Mouse (Mus musculus): ENCODE results near the gene Cchcr1. TPM values are rescaled to one million over a fixed set of nuclear protein-coding genes. Genes with fewer than 3 reads are reported as not detected.

Gene Cchcr1
- total RNA-seq, 2 experiments from 2014 or later, result 1.3 to 2.1 TPM

DNA sequence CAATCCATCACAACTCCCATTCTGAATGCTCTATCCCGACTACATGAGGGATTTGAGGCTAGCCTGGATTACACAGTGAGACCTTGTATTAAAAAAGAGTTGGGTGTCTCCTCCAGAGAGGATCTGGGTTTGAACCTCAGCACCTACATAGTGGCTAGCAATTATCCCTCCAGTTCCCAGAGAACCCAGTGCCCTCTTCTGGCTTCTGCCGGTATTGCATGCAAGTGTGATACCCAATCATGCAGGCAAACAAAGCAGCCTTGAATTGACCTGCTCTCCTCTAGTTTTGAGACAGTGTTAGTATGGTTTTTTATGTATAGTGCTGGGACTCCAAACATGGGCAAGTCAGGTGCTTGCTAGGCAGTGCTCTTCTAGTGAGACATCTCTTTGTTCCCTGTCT, 3.0 kb upstream of the Cchcr1 start:
- peak; percentile 70 for DNase-seq (ENCODE audit: low spot score)

DNA sequence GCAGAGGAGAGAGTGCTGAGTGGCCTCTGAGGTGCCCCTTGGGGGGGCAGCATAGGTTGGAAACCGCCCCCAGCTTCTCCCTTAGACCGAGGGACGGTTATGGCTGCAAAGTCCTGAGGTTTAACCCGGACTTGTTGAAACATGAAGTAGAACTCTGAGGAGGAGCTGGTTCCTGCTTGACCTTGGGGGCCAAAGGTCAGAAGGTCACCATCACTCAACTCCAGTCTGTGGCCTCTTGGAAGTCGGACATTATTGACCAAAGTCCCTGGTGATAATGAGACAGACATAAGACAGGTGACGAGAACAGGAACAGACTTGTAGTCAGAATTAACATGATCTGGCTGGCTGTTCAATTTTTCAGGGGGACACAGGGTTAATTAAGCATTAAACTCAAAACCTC, 2.1 kb upstream of the Cchcr1 start:
- DNase-seq (ENCODE audit: low spot score), result no peak

DNA sequence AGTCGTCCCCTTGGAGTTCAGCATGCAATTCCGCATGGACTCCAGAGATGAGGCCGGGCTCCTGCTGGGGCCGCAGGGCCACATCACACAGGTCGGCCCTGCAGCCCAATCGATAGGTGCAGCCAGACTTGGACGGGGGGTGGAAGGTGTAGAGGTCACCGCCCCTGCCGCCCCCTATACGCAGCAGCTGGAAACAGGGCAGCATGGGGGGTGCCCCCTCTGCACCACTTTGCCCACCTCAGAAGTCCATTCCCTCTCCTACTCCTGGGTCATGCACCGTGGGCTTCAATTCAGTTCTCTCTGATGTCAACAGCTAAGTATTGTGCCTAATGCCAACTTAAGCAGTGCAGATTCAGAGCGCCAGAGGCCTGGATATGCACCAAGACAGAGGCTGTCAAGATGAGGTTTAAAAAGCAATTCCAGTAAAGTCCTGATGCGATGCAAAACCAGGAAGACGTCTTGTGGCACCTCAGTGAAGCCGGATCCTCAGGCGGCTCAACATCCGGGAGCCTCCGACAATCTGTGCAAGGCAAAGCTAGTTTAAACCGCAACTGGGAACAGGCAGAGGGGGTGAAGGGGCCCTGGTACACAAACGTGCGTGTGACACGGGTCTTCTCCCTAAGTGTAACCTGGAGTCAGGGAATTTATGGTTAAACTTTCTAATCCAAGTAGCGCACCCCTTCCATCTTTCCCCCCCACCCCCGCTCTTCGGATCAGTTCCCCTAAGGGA, 824 bp upstream of the Cchcr1 start:
- DNase-seq (ENCODE audit: low spot score), result no peak

DNA sequence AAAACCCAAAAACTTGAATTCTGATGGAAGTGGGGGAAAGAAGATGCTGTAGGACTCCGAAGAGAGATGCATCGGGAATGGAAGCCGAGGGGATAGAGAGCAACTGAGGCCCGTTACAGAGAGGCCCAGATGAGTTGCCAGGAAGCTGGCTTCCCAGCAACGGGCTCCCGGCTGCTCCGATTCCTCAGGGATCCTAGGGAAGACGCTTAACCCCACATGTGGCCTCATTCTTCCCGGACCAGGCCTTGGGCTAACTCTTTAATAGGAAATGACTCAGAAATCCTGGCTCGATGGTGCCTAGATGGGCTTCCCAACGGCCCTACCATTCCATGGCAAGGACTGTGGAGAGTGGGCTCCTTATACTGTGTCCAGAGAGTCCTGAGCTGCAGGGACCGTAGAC, 626 bp downstream of the Cchcr1 start:
- DNase-seq (ENCODE audit: low spot score), result no peak

DNA sequence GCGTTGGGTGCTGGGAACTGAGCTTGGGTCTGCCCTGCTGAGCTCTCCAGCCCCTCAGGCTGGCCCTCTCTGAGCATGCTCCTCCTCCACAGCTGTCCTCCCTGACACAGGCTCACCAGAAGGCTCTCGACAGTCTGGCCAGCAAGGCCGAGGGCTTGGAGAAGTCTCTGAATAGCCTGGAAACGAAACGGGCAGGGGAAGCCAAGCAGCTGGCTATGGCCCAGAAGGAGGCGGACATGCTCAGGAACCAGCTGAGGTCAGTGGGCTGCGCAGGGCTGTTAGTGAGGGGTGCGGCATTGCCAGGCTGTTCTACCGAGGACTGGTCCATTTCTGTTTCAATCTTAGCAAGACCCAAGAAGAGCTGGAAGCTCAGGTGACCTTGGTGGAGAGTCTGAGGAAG, 7.5 kb downstream of the Cchcr1 start:
- DNase-seq (ENCODE audit: low spot score), result no peak

DNA sequence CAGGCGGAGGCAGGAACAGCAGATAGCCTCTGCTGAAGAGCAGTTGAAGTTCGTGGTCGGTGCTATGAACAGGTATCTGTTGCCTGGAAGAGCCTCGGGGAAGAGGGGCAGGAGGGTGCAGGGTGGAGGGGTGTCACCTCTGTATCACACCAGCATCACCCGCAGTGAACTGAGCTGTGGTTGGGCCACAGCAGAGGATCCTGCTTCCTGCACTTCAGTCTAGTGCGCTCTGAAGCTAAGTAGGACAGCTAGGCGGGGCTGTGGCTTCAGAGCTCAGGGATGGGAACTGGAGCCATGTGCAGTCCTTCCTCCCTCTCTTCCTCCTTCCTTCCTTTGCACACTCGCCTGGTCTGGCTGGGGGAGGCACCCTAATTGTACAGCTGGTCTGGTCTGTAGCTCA, 9.7 kb downstream of the Cchcr1 start:
- no peak for DNase-seq (ENCODE audit: low spot score)

DNA sequence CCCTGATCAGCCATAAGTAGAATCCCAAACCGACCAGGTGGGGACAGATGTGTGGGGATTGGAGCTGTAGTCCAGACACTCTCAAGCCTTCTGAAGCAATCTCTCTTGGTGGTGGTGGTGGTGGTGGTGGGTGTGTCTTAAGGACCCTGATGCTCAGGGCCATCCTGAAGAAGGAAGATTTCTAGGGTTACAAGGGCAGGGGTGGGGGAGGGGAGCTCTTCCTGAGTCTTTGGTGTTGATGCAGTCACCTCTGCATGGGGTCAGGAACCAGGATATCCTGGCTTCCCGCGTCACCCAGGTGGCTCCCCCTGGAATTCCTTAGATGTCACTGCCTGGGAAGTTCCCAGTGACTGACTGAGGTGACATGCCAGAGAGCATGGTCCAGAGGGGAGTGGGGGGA, 15.5 kb downstream of the Cchcr1 start:
- no peak for DNase-seq (ENCODE audit: low spot score)

DNA sequence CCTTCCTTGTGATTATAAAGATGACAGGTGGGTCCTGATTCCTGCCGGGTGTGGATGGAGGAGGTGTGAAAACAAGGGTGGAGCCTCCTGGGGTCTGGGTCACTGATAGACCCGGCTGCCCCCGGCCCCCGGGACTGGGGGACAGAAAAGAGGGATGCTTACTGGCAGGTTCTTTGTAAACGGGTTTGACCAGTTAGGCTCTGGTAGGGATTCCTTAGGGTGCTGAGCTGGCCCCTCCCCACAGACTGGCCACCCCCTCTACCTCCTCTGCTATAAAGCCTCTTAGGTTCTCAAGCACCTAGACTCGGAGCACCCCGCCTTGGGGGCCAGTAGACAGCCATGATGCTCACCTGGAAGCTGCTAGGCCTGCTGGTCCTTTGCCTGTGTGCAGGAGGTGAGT, 16.0 kb downstream of the Cchcr1 start, which contains the start of gene Psors1c2:
TSS of gene Psors1c2 (plus strand) at position 301 of the 400 bp plus-strand sequence.
- no peak for DNase-seq (ENCODE audit: low spot score)

DNA sequence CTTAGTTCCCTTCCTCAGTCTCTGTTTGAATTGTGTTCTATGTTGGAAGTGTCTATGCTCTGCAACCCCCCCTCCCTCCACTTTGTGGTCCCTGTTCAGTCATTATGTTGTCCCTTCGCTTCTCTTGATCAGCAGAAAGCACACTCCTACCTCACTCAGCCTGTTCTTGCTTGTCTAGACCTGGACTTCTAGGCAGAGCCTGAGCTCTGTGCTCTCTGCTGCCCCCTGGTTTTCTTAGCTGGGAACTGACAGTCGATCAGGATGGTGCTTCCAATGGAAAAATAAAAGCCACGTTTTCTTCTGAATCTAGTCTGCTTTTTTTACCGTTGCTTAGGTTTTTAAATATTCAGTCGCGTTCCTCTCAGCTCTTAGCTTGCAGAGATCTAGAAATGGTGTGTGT, 17.4 kb downstream of the Cchcr1 start:
- peak; percentile 71 for DNase-seq (ENCODE audit: low spot score)

DNA sequence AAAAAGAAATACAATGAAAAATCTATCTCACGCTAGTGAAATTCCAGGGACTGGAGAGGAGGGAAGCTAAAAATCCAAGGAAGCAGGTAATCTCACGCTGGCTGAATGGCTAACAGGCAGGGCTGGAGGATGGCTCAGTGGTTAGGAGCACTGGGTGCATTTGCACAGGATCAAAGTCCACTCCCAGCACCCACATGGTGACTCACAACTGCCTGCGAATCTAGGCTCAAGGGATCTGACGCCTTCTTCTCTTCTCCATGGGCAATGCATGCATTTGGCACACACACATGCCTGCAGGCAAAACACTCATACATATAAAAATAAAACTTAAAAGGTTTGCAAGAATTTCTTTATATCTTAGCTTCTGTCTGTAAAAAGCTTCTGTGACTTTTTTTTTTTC, 20.5 kb downstream of the Cchcr1 start:
- no peak for DNase-seq (ENCODE audit: low spot score)

DNA sequence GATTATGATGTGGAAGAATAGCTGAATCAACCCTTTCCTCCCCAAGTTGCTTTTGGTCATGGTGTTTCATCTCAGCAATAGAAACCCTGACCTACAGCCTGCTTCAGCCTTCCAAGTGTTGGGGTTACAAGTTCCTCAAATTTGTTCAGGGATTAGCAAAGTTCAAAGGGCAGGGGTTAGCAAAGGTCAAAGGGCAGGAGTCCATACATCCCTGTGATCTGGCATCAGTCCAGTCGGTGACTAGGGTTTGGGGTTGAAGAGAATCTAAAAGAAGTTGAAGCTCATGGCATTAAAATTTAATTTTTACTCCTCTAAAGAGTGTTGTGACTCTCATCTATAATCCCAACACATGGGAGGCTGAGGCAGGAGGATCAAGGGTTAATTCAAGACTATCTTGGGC, 21.6 kb downstream of the Cchcr1 start:
- DNase-seq (ENCODE audit: low spot score), result no peak

DNA sequence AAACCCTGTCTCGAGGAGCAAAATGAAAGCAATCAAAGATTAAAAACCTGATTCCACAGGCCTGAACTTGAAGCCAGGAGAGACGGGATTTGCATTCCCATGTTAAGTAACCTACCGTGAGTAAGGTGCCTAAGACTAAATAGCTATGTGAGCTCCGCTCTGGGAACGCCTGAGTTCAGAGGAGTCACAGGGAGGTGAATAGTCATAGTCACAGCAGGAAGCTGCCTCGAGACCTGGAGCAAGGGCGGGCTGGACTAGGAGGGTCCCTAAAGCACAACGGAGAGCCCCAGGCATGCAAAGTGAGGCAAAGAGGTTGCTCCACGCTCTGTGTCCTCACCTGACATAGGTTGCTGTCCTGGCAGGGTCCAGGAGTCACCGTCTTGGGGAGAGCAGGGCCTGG, 22.6 kb downstream of the Cchcr1 start:
- DNase-seq (ENCODE audit: low spot score), result no peak

DNA sequence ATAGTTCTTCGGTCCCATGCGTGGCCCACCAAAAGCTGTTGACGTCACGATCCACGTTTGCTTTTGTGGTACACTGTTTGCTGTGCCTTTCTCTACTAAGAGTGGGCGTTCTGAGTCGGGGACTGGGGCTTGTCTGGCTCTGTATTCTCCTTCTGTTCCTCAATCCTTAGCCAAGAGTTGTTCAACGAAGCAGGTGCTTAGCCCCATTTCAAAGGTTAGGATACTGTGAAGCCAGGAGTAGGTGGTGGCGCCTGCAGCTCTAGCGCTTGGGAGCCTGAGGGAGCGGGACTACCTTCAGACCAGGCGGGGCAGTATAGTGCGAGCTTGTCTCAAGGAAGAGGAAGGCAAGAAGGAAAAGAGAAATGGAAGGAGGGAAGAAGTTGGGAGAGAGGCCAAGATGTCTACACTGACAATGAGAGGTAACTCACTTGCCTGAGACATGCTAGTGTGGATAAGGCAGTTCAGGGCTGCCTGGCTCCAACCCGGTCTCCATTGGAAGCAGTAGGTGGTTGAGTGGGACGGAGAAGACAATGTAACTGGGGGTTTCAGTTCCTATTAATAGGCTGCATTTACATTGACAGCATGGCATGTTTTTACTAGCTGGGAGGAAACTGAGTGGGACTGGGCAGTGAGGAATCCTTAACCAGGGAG, 26.0 kb downstream of the Cchcr1 start:
- DNase-seq (ENCODE audit: low spot score), result no peak

DNA sequence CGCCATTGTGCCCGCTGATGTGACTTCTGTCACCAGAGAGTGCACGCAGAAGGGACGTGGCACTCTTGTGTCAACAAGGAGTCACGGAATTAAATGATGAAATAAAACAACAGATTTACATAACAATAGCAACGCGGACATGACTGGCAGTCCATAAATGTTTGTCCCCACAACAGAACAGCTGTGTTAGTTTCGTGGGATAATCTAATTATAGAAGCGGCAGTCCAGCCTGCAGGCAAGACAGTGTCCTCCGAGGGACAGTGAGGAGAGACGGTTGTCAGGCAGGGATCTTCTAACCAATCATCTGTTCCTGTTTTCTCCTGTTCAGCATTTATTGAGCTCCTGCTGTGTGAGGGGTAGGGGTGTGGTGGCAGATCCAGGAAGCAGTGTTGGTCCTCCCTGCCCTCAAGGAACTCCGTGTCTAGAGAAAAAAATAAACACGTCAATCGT, 26.5 kb downstream of the Cchcr1 start:
- no peak for DNase-seq (ENCODE audit: low spot score)

DNA sequence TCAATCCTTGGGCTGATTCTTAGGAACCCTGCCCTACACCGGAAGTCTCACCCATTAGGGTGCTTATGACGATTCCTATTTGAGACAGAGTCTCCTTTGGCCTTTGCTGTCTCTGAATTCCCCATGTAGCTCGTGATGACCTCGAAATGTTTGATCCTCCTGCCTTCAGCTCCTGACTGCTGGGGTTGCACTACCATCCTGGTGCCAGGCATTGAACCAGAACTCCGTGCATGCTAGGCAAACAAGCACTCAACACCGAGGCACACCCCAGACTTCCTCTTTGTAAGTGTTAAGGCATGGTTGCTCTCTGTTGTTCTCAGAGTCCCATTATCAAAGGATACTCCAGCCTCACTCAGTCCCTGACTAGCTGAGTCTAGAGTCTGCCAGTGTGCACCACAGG, 27.1 kb downstream of the Cchcr1 start:
- DNase-seq (ENCODE audit: low spot score), result no peak

DNA sequence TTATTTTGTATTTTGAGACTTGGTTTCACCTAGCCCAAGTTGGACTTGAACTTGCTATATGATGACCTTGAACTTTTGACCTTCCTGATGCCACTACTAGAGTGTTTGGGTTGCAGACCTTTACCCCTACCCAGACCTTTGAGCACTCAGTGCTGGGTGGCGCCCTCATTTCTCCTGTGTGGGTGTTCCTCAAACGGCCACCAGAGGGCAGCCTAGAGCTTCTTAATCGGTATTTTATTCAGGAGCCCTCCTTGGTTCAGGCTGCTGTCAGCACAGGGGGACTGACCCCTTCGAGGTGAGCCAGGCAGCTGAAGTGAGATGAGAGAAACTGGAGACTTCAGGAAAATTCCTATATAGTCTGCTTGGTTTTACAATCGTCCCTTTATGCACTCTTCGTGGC, 27.8 kb downstream of the Cchcr1 start:
- DNase-seq (ENCODE audit: low spot score), result peak; percentile 31

DNA sequence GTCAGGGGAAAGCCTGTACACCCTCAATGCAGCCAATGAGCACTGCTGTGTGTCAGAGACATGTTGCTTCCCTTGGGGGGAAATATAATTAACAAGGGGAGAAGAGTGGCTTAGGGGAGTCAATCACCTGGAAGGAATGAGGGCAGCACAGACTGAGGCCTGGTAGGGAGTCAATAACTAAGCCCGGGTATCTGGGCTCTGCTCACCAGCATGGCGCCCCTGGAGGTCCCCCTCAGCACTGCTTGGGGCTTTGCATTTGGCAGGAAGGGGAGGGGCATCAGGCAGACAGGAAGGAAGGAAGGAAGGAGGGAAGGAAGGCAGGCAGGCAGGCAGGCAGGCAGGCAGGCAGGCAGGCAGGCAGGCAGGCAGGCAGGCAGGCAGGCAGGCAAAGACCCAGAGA, 30.6 kb downstream of the Cchcr1 start:
- no peak for DNase-seq (ENCODE audit: low spot score)

DNA sequence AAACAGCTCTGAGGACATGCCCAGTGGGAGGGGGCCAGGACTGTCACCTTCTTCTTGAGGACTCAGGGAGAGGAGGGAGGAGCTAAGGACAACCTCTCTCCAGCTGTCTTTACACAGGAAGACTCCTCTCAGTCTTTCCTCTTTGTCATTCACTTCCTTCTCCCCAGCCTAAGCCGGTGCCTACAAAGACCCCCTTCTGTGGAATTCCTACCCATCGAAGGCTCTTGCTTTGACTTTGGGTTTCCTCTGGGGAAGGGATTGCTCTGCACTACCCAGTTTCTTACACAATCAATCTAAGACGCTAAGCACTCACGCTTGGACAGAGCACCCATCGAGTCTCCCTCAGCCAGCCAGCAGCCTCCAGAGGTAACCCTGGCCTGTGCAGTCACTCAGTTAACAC, 31.7 kb downstream of the Cchcr1 start:
- DNase-seq (ENCODE audit: low spot score), result no peak

DNA sequence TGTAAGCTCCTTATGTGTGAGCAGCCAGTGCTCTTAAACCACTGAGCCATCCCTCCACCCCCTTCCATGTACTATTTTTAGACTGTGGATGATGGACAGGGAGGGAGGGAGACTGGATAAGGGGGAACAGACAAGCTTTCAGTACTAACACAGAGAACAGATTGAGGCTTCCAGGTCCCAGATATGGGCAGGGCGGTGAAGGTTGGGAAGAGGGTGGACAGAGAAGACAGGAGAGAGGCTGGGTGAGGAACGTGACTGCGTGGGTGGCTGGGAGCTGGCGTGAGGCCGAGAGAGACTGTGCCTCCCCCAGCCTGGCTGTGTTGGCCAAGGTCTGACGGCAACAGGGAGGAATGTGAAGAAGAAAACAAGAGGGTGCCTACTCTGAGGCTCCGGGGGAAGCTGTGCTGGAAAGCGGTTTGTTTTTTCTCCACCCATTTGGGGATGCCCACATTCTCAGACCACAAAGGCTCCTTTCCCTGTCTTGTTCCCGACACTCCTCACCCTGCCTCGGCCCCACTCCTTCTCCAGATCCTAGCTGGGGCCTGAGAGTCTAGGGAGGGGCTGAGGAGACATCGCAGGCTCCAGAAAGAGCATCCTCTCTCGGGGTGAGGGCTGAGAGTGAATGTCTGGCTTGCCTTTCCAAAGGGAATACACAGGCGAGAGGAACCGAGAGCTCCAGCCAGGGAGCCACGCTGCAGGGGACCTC, 32.7 kb downstream of the Cchcr1 start:
- peak; percentile 58 for DNase-seq (ENCODE audit: low spot score)

DNA sequence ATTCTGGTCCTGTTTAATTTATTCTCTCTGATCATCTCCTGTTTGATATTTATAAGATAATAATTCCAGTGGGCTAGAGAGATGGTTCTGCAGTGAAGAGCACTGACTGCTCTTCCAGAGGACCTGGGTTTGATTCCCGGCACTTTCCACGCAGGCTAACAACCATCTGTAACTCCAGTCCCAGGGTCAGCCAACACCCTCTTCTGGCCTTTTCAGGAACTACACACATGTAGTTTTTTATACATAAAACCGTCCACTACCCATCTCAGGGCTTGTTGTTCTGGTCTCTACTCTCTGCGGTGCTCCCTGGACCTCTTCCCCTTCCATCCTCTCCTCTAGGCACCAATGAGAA, 33.2 kb downstream of the Cchcr1 start:
- no peak for DNase-seq (ENCODE audit: low spot score)

DNA sequence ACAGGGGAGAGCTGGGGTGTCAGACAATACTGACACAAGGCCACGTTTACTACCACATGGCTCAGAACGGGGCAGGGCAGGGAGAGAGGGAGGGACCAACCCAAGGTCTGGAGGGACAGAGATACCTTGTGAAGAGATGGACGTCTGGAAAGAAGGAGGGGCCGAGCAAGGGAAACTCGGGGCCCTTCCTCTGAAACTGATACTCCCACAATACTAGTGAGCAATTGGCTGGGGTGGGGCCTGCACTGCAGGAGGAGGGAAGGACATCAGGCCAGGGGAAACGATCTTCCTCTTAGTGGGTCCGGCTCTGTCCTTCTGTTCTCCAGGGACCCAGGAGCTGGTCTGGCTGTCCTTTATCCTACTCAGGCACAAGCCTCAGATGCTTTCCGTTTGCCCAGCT, 34.0 kb downstream of the Cchcr1 start:
- no peak for DNase-seq (ENCODE audit: low spot score)

DNA sequence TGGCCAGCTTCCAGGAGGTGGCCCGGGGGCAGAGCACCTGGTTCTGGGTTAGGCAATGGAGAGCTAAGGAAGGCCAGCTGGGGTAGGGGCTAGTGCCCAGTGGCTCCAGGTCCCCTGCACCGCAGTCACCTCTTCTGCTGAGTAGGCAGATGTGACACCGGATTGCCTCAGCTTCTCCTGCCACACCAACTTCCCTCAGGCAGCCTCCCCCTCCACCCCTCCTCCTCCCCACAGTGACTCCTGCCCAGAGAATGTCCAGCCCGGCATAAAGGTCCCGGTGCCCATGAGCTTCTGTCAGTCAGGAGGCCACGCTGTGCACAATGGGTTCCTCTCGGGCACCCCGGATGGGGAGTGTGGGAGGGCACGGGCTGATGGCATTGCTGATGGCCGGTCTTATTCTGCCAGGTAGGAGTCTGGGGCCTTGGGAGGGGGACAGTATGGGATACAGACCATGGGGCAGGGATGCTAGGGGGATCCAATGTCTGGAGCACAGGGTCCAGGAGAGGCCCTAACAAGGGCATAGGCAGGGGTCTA, 35.0 kb downstream of the Cchcr1 start, which contains the start of gene Cdsn:
TSS of gene Cdsn (plus strand) at position 248 of the 534 bp plus-strand sequence.
- no peak for DNase-seq (ENCODE audit: low spot score)

Measured in gastrocnemius, adult 18-20 months (tissue).